Mouse (Mus musculus): ENCODE data around the gene Rtbdn. TPM values are rescaled to one million over a fixed set of nuclear protein-coding genes. Genes with fewer than 3 reads are reported as not detected.
"Not testable (repeated sequence)": the region's sequence is repeated elsewhere in the genome, so short reads cannot be mapped to it uniquely, and the experiment has no call there.

The Rtbdn gene
- polyA plus RNA-seq (2015; fragmentation: Nextera tagmentation; extraction: Ambion mirVana): 0.19 and 0.28 TPM in 2 replicates

- peaks cover 58% of the 10 kb centered on the region for H3K27me3 ChIP-seq (ENCODE audit: control insufficient read depth, insufficient read depth, low read length)
- H3K9me3 ChIP-seq (replicated peaks; ENCODE audit: control insufficient read depth, low read length): no peaks in the 10 kb centered on the region
- H3K36me3 ChIP-seq (ENCODE audit: control insufficient read depth, insufficient read depth, low read length): no peaks in the 10 kb centered on the region
- H3K4me1 ChIP-seq (ENCODE audit: control insufficient read depth, insufficient read depth, low read length): peaks cover 8% of the 10 kb centered on the region
- no peak; the same call in 1 of the 2 replicates for ATAC-seq (ENCODE audit: insufficient read depth, low FRiP score)
- peak within 1 kb of the TSS; percentile 67 for H3K4me2 ChIP-seq (ENCODE audit: low read depth, low read length)
- H3K9ac ChIP-seq (ENCODE audit: low read length): peak within 1 kb of the TSS; percentile 57
- no peak within 1 kb of the TSS for H3K27ac ChIP-seq (ENCODE audit: low read length)
- whole genome bisulfite sequencing: 9% methylated on average over 17 of the region's 17 CpGs
- H3K4me3 ChIP-seq (replicated peaks; ENCODE audit: low read length): peak within 1 kb of the TSS; percentile 50
Observed at GRCm38 (mm10) chr8:84946528-84947240, at the start of gene Rtbdn. Rtbdn (plus strand) TSS chr8:84946991.

- Histone ChIP-seq H3K4me1 (ENCODE audit: control insufficient read depth, insufficient read depth, low read length) (peaks cover 9% of the 10 kb centered on the region; the same call in 1 of the 2 replicates), H3K9me3 (replicated peaks; ENCODE audit: control insufficient read depth, low read length) (no peaks in the 10 kb centered on the region), H3K4me2 (ENCODE audit: low read depth, low read length) (no peak overlapping the region), H3K27me3 (ENCODE audit: control insufficient read depth, insufficient read depth, low read length) (no peaks in the 10 kb centered on the region), H3K36me3 (ENCODE audit: control insufficient read depth, insufficient read depth, low read length) (no peaks in the 10 kb centered on the region), H3K9ac (ENCODE audit: low read length) (no peak overlapping the region), H3K27ac (ENCODE audit: low read length) (no peak overlapping the region), H3K4me3 (replicated peaks; ENCODE audit: low read length) (no peak overlapping the region)
- no peak for ATAC-seq (ENCODE audit: insufficient read depth, low FRiP score)
- 51% methylated on average over 4 of the region's 4 CpGs for WGBS
Observed at GRCm38 (mm10) chr8:84901071-84901470, 45.7 kb upstream of the Rtbdn start.

GRCm38 (mm10) chr8:84901752-84902151 is 45.0 kb upstream of the Rtbdn start, which contains the start of gene Klf1:
Klf1 (plus strand) TSS chr8:84901928.
- no peak for ATAC-seq (ENCODE audit: insufficient read depth, low FRiP score)
- no peaks in the 10 kb centered on the region for H3K27me3 ChIP-seq (ENCODE audit: control insufficient read depth, insufficient read depth, low read length)
- peak within 1 kb of the TSS; percentile 67 for H3K4me3 ChIP-seq (replicated peaks; ENCODE audit: low read length)
- H3K36me3 ChIP-seq (ENCODE audit: control insufficient read depth, insufficient read depth, low read length): no peaks in the 10 kb centered on the region
- no peaks in the 10 kb centered on the region for H3K9me3 ChIP-seq (replicated peaks; ENCODE audit: control insufficient read depth, low read length)
- peak within 1 kb of the TSS; percentile 100 for H3K4me2 ChIP-seq (ENCODE audit: low read depth, low read length)
- peak within 1 kb of the TSS; percentile 84 for H3K27ac ChIP-seq (ENCODE audit: low read length)
- peaks cover 9% of the 10 kb centered on the region; the same call in 1 of the 2 replicates for H3K4me1 ChIP-seq (ENCODE audit: control insufficient read depth, insufficient read depth, low read length)
- 61% methylated on average over 3 of the region's 3 CpGs for WGBS
- peak within 1 kb of the TSS; percentile 90 for H3K9ac ChIP-seq (ENCODE audit: low read length)

GRCm38 (mm10) chr8:84902367-84902919 is 44.3 kb upstream of the Rtbdn start:
- peak overlapping the region; percentile 100 for H3K4me2 ChIP-seq (ENCODE audit: low read depth, low read length)
- H3K4me1 ChIP-seq (ENCODE audit: control insufficient read depth, insufficient read depth, low read length): peaks cover 9% of the 10 kb centered on the region; the same call in 1 of the 2 replicates
- peak overlapping the region; percentile 67 for H3K4me3 ChIP-seq (replicated peaks; ENCODE audit: low read length)
- WGBS: 5% methylated on average over 24 of the region's 24 CpGs
- H3K9ac ChIP-seq (ENCODE audit: low read length): peak overlapping the region; percentile 90
- H3K27ac ChIP-seq (ENCODE audit: low read length): peak overlapping the region; percentile 84
- no peaks in the 10 kb centered on the region for H3K27me3 ChIP-seq (ENCODE audit: control insufficient read depth, insufficient read depth, low read length)
- H3K36me3 ChIP-seq (ENCODE audit: control insufficient read depth, insufficient read depth, low read length): no peaks in the 10 kb centered on the region
- ATAC-seq (ENCODE audit: insufficient read depth, low FRiP score): no peak
- no peaks in the 10 kb centered on the region for H3K9me3 ChIP-seq (replicated peaks; ENCODE audit: control insufficient read depth, low read length)

GRCm38 (mm10) chr8:84902920-84903661 is 43.7 kb upstream of the Rtbdn start:
- Histone ChIP-seq H3K9ac (ENCODE audit: low read length) (peak overlapping the region; percentile 90), H3K36me3 (ENCODE audit: control insufficient read depth, insufficient read depth, low read length) (no peaks in the 10 kb centered on the region), H3K4me1 (ENCODE audit: control insufficient read depth, insufficient read depth, low read length) (peaks cover 9% of the 10 kb centered on the region; the same call in 1 of the 2 replicates), H3K4me2 (ENCODE audit: low read depth, low read length) (peak overlapping the region; percentile 100), H3K27ac (ENCODE audit: low read length) (peak overlapping the region; percentile 84), H3K9me3 (replicated peaks; ENCODE audit: control insufficient read depth, low read length) (no peaks in the 10 kb centered on the region), H3K4me3 (replicated peaks; ENCODE audit: low read length) (peak overlapping the region; percentile 67), H3K27me3 (ENCODE audit: control insufficient read depth, insufficient read depth, low read length) (no peaks in the 10 kb centered on the region)
- under 1% methylated on average over 68 of the region's 68 CpGs for WGBS
- ATAC-seq (ENCODE audit: insufficient read depth, low FRiP score): peak; percentile 90

- Histone ChIP-seq H3K4me1 (ENCODE audit: control insufficient read depth, insufficient read depth, low read length) (peaks cover 15% of the 10 kb centered on the region), H3K36me3 (ENCODE audit: control insufficient read depth, insufficient read depth, low read length) (no peaks in the 10 kb centered on the region), H3K27me3 (ENCODE audit: control insufficient read depth, insufficient read depth, low read length) (no peaks in the 10 kb centered on the region), H3K9me3 (replicated peaks; ENCODE audit: control insufficient read depth, low read length) (no peaks in the 10 kb centered on the region), H3K4me2 (ENCODE audit: low read depth, low read length) (no peak overlapping the region), H3K27ac (ENCODE audit: low read length) (no peak overlapping the region), H3K4me3 (replicated peaks; ENCODE audit: low read length) (no peak overlapping the region), H3K9ac (ENCODE audit: low read length) (no peak overlapping the region)
- ATAC-seq (ENCODE audit: insufficient read depth, low FRiP score): no peak
- 88% methylated on average over 7 of the region's 7 CpGs for WGBS
Observed at GRCm38 (mm10) chr8:84904351-84904750, 42.4 kb upstream of the Rtbdn start.

- Histone ChIP-seq H3K27ac (ENCODE audit: low read length) (no peak overlapping the region), H3K9ac (ENCODE audit: low read length) (no peak overlapping the region), H3K4me2 (ENCODE audit: low read depth, low read length) (no peak overlapping the region), H3K36me3 (ENCODE audit: control insufficient read depth, insufficient read depth, low read length) (no peaks in the 10 kb centered on the region), H3K4me3 (replicated peaks; ENCODE audit: low read length) (no peak overlapping the region), H3K4me1 (ENCODE audit: control insufficient read depth, insufficient read depth, low read length) (peaks cover 16% of the 10 kb centered on the region), H3K9me3 (replicated peaks; ENCODE audit: control insufficient read depth, low read length) (no peaks in the 10 kb centered on the region), H3K27me3 (ENCODE audit: control insufficient read depth, insufficient read depth, low read length) (peaks cover 10% of the 10 kb centered on the region)
- 91% methylated on average over 9 of the region's 9 CpGs for WGBS
- no peak for ATAC-seq (ENCODE audit: insufficient read depth, low FRiP score)
Observed at GRCm38 (mm10) chr8:84907037-84907436, 39.8 kb upstream of the Rtbdn start.

GRCm38 (mm10) chr8:84907493-84907892 is 39.3 kb upstream of the Rtbdn start:
- Histone ChIP-seq H3K4me3 (replicated peaks; ENCODE audit: low read length) (no peak overlapping the region), H3K9me3 (replicated peaks; ENCODE audit: control insufficient read depth, low read length) (no peaks in the 10 kb centered on the region), H3K4me1 (ENCODE audit: control insufficient read depth, insufficient read depth, low read length) (peaks cover 13% of the 10 kb centered on the region), H3K4me2 (ENCODE audit: low read depth, low read length) (no peak overlapping the region), H3K27me3 (ENCODE audit: control insufficient read depth, insufficient read depth, low read length) (peaks cover 15% of the 10 kb centered on the region), H3K9ac (ENCODE audit: low read length) (no peak overlapping the region), H3K27ac (ENCODE audit: low read length) (no peak overlapping the region), H3K36me3 (ENCODE audit: control insufficient read depth, insufficient read depth, low read length) (no peaks in the 10 kb centered on the region)
- 71% methylated on average over 8 of the region's 8 CpGs for WGBS
- ATAC-seq (ENCODE audit: insufficient read depth, low FRiP score): no peak

- H3K9me3 ChIP-seq (replicated peaks; ENCODE audit: control insufficient read depth, low read length); ATAC-seq (ENCODE audit: insufficient read depth, low FRiP score); H3K36me3 ChIP-seq (ENCODE audit: control insufficient read depth, insufficient read depth, low read length); H3K27ac ChIP-seq (ENCODE audit: low read length): not testable (repeated sequence)
- Histone ChIP-seq H3K9ac (ENCODE audit: low read length) (peak overlapping the region; percentile 51), H3K4me3 (replicated peaks; ENCODE audit: low read length) (peak overlapping the region; percentile 65), H3K27me3 (ENCODE audit: control insufficient read depth, insufficient read depth, low read length) (peaks cover 18% of the 10 kb centered on the region), H3K4me1 (ENCODE audit: control insufficient read depth, insufficient read depth, low read length) (peaks cover 16% of the 10 kb centered on the region), H3K4me2 (ENCODE audit: low read depth, low read length) (peak overlapping the region; percentile 96)
- 24% methylated on average over 6 of the region's 7 CpGs for WGBS
Observed at GRCm38 (mm10) chr8:84907979-84908378, 38.8 kb upstream of the Rtbdn start.

All from stomach, embryonic 16.5 days (tissue).